Mouse (Mus musculus): ENCODE measurements at regions not wholly inside any gene's neighbourhood (a gene's known extent, or its start where the extent isn't known, plus 50 kb on each side); places are given as distances from the start of the nearest gene placed in this dataset.
"Not testable (repeated sequence)": the region's sequence is repeated elsewhere in the genome, so short reads cannot be mapped to it uniquely, and the experiment has no call there.

- whole genome bisulfite sequencing, result 93% methylated on average over 1 of the region's 1 CpGs
- no peak overlapping the region for H3K9ac ChIP-seq
- no peaks in the 10 kb centered on the region for H3K4me1 ChIP-seq (replicated peaks)
- no peak overlapping the region for H3K27ac ChIP-seq (replicated peaks)
- ATAC-seq (ENCODE audit: low read depth), result no peak
- H3K9me3 ChIP-seq, result no peaks in the 10 kb centered on the region
- no peaks in the 10 kb centered on the region for H3K36me3 ChIP-seq
- no peak overlapping the region for H3K4me3 ChIP-seq
- no peak overlapping the region for H3K4me2 ChIP-seq
- H3K27me3 ChIP-seq, result no peaks in the 10 kb centered on the region
Measured at GRCm38 (mm10) chr6:41176034-41176433, 126.0 kb upstream of the Try4 start.

GRCm38 (mm10) chr6:41163491-41163890 is 128.2 kb upstream of the 2210010C04Rik start:
- WGBS, result 74% methylated on average over 1 of the region's 1 CpGs
- no peak overlapping the region for H3K4me3 ChIP-seq
- H3K4me1 ChIP-seq (replicated peaks), result no peaks in the 10 kb centered on the region
- no peaks in the 10 kb centered on the region for H3K9me3 ChIP-seq
- H3K36me3 ChIP-seq, result no peaks in the 10 kb centered on the region
- ATAC-seq (ENCODE audit: low read depth), result no peak
- H3K9ac ChIP-seq, result no peak overlapping the region
- no peaks in the 10 kb centered on the region for H3K27me3 ChIP-seq
- no peak overlapping the region for H3K27ac ChIP-seq (replicated peaks)
- H3K4me2 ChIP-seq, result no peak overlapping the region

- no peak overlapping the region for H3K9ac ChIP-seq
- H3K36me3 ChIP-seq, result no peaks in the 10 kb centered on the region
- 77% methylated on average over 1 of the region's 1 CpGs for WGBS
- no peak overlapping the region for H3K4me2 ChIP-seq
- no peak overlapping the region for H3K27ac ChIP-seq (replicated peaks)
- H3K9me3 ChIP-seq, result no peaks in the 10 kb centered on the region
- no peak overlapping the region for H3K4me3 ChIP-seq
- no peak for ATAC-seq (ENCODE audit: low read depth)
- no peaks in the 10 kb centered on the region for H3K4me1 ChIP-seq (replicated peaks)
- H3K27me3 ChIP-seq, result no peaks in the 10 kb centered on the region
Measured at GRCm38 (mm10) chr6:41161693-41162092, 126.4 kb upstream of the 2210010C04Rik start.

- Histone ChIP-seq H3K4me2 (no peak overlapping the region), H3K4me1 (replicated peaks) (no peaks in the 10 kb centered on the region), H3K9me3 (no peaks in the 10 kb centered on the region), H3K27ac (replicated peaks) (no peak overlapping the region), H3K4me3 (no peak overlapping the region), H3K9ac (no peak overlapping the region), H3K27me3 (no peaks in the 10 kb centered on the region), H3K36me3 (no peaks in the 10 kb centered on the region)
- ATAC-seq (ENCODE audit: low read depth), result no peak
- WGBS, result 91% methylated on average over 7 of the region's 7 CpGs
Measured at GRCm38 (mm10) chr6:41152101-41152500, 116.8 kb upstream of the 2210010C04Rik start.

GRCm38 (mm10) chr6:41151542-41151941 is 116.2 kb upstream of the 2210010C04Rik start:
- Histone ChIP-seq H3K4me3 (no peak overlapping the region), H3K27me3 (no peaks in the 10 kb centered on the region), H3K4me1 (replicated peaks) (no peaks in the 10 kb centered on the region), H3K9ac (no peak overlapping the region), H3K27ac (replicated peaks) (no peak overlapping the region), H3K36me3 (no peaks in the 10 kb centered on the region), H3K4me2 (no peak overlapping the region), H3K9me3 (no peaks in the 10 kb centered on the region)
- no peak for ATAC-seq (ENCODE audit: low read depth)
- 88% methylated on average over 3 of the region's 3 CpGs for WGBS

- ATAC-seq (ENCODE audit: low read depth), result no peak
- no peaks in the 10 kb centered on the region for H3K36me3 ChIP-seq
- no peak overlapping the region for H3K9ac ChIP-seq
- no peaks in the 10 kb centered on the region for H3K9me3 ChIP-seq
- H3K4me3 ChIP-seq, result no peak overlapping the region
- 93% methylated on average over 1 of the region's 1 CpGs for WGBS
- no peaks in the 10 kb centered on the region for H3K4me1 ChIP-seq (replicated peaks)
- no peaks in the 10 kb centered on the region for H3K27me3 ChIP-seq
- no peak overlapping the region for H3K27ac ChIP-seq (replicated peaks)
- no peak overlapping the region for H3K4me2 ChIP-seq
Measured at GRCm38 (mm10) chr6:41140916-41141315, 105.6 kb upstream of the 2210010C04Rik start.

GRCm38 (mm10) chr6:41137401-41137777 is 102.1 kb upstream of the 2210010C04Rik start:
- not testable (repeated sequence) for H3K27me3 ChIP-seq; H3K4me3 ChIP-seq; H3K36me3 ChIP-seq; H3K9ac ChIP-seq; H3K4me2 ChIP-seq; H3K4me1 ChIP-seq (replicated peaks); H3K9me3 ChIP-seq; H3K27ac ChIP-seq (replicated peaks)
- WGBS, result 44% methylated on average over 2 of the region's 2 CpGs
- ATAC-seq (ENCODE audit: low read depth), result peak; percentile 40

- Histone ChIP-seq H3K4me3 (no peak overlapping the region), H3K9ac (no peak overlapping the region), H3K9me3 (no peaks in the 10 kb centered on the region), H3K4me2 (no peak overlapping the region), H3K4me1 (replicated peaks) (no peaks in the 10 kb centered on the region), H3K27ac (replicated peaks) (no peak overlapping the region), H3K36me3 (no peaks in the 10 kb centered on the region), H3K27me3 (no peaks in the 10 kb centered on the region)
- 41% methylated on average over 6 of the region's 6 CpGs for WGBS
- peak; percentile 78; the same call in 1 of the 2 replicates for ATAC-seq (ENCODE audit: low read depth)
Measured at GRCm38 (mm10) chr6:41136717-41137400, 101.5 kb upstream of the 2210010C04Rik start.

- Histone ChIP-seq H3K4me2 (no peak overlapping the region), H3K27me3 (no peaks in the 10 kb centered on the region), H3K9me3 (no peaks in the 10 kb centered on the region), H3K9ac (no peak overlapping the region), H3K27ac (replicated peaks) (no peak overlapping the region), H3K4me1 (replicated peaks) (no peaks in the 10 kb centered on the region), H3K4me3 (no peak overlapping the region), H3K36me3 (no peaks in the 10 kb centered on the region)
- WGBS, result 77% methylated on average over 4 of the region's 4 CpGs
- ATAC-seq (ENCODE audit: low read depth), result no peak
Measured at GRCm38 (mm10) chr6:41135160-41135559, 99.9 kb upstream of the 2210010C04Rik start.

- H3K36me3 ChIP-seq, result no peaks in the 10 kb centered on the region
- H3K27me3 ChIP-seq, result no peaks in the 10 kb centered on the region
- H3K4me3 ChIP-seq, result no peak overlapping the region
- H3K4me2 ChIP-seq, result no peak overlapping the region
- 97% methylated on average over 4 of the region's 4 CpGs for whole genome bisulfite sequencing
- H3K4me1 ChIP-seq (replicated peaks), result no peaks in the 10 kb centered on the region
- H3K9me3 ChIP-seq, result no peaks in the 10 kb centered on the region
- H3K9ac ChIP-seq, result no peak overlapping the region
- no peak overlapping the region for H3K27ac ChIP-seq (replicated peaks)
- no peak for ATAC-seq (ENCODE audit: low read depth)
Measured at GRCm38 (mm10) chr6:41129906-41130305, 94.6 kb upstream of the 2210010C04Rik start.

GRCm38 (mm10) chr6:41127816-41128215 is 92.5 kb upstream of the 2210010C04Rik start:
- no peak overlapping the region for H3K27ac ChIP-seq (replicated peaks)
- 84% methylated on average over 7 of the region's 7 CpGs for WGBS
- no peak for ATAC-seq (ENCODE audit: low read depth)
- no peak overlapping the region for H3K4me2 ChIP-seq
- H3K27me3 ChIP-seq, result no peaks in the 10 kb centered on the region
- H3K9me3 ChIP-seq, result no peaks in the 10 kb centered on the region
- no peak overlapping the region for H3K4me3 ChIP-seq
- no peaks in the 10 kb centered on the region for H3K36me3 ChIP-seq
- no peaks in the 10 kb centered on the region for H3K4me1 ChIP-seq (replicated peaks)
- no peak overlapping the region for H3K9ac ChIP-seq

GRCm38 (mm10) chr6:41126855-41127254 is 91.5 kb upstream of the 2210010C04Rik start:
- Histone ChIP-seq H3K27ac (replicated peaks) (no peak overlapping the region), H3K27me3 (no peaks in the 10 kb centered on the region), H3K4me1 (replicated peaks) (no peaks in the 10 kb centered on the region), H3K9me3 (no peaks in the 10 kb centered on the region), H3K9ac (no peak overlapping the region), H3K36me3 (no peaks in the 10 kb centered on the region), H3K4me3 (no peak overlapping the region), H3K4me2 (no peak overlapping the region)
- no peak for ATAC-seq (ENCODE audit: low read depth)

- H3K27ac ChIP-seq (replicated peaks), result no peak overlapping the region
- H3K27me3 ChIP-seq, result no peaks in the 10 kb centered on the region
- no peaks in the 10 kb centered on the region for H3K36me3 ChIP-seq
- H3K9me3 ChIP-seq, result no peaks in the 10 kb centered on the region
- no peak overlapping the region for H3K4me3 ChIP-seq
- no peak overlapping the region for H3K4me2 ChIP-seq
- 80% methylated on average over 3 of the region's 3 CpGs for WGBS
- no peak overlapping the region for H3K9ac ChIP-seq
- H3K4me1 ChIP-seq (replicated peaks), result no peaks in the 10 kb centered on the region
- ATAC-seq (ENCODE audit: low read depth), result no peak
Measured at GRCm38 (mm10) chr6:41121641-41122040, 86.3 kb upstream of the 2210010C04Rik start.
